Mouse (Mus musculus): ENCODE measurements at regions not wholly inside any gene's neighbourhood (a gene's known extent, or its start where the extent isn't known, plus 50 kb on each side); places are given as distances from the start of the nearest gene placed in this dataset.

DNA sequence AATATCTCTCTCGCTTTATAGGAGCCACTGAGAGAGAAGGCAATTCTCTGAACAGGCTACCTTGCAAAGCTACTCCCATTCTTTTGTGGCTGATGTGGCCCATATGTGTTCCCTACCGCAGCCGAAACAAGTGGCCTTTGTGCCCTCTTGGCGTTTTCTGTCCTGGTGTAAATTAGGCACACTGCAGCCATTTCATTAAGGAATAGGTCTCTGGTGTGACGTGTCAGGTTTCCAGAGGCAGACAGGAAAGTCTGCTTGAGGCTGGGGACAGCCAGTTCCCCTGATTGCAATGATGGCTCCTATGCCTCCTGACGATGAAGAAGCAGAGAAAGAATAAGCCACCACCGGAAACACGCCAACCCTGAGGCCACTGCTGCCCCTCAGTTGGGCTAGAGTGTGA lies 59.3 kb upstream of the Bcor start:
- WGBS: 73% methylated on average over 8 of the region's 8 CpGs

DNA sequence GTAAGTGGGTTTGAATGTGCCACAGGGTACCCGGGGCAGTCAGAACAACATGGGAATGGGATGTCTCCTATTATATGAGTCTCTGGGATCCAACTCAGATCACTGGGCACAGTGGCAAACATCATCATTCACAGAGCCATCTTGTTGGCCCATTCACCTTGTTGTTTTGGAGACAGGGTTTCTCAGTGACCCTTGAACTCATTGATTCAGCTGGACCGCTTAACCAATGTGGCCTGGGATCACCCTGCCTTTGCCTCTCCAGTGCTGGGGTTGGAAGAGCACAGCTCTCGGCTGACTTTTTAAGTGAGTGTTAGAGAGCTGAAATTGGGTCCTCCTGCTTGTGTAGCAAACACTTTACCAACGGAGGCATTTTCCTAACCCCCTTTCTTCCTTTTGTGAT lies 64.2 kb upstream of the Bcor start:
- Histone ChIP-seq H3K9ac (replicated peaks) (no peak overlapping the region), H3K4me2 (replicated peaks) (no peak overlapping the region), H3K27ac (no peak overlapping the region), H3K4me1 (replicated peaks) (peaks cover 10% of the 10 kb centered on the region; the same call in 1 of the 2 replicates), H3K36me3 (no peaks in the 10 kb centered on the region), H3K4me3 (replicated peaks) (no peak overlapping the region), H3K27me3 (0 out of 2 replicates have a peak, but pooled peaks cover 8% of the 10 kb centered on the region), H3K9me3 (no peaks in the 10 kb centered on the region)
- ATAC-seq: no peak
- 69% methylated on average over 4 of the region's 4 CpGs for WGBS

More for the DNA sequence above, 59.3 kb upstream of the Bcor start:
- Histone ChIP-seq H3K4me1 (replicated peaks) (no peaks in the 10 kb centered on the region), H3K9me3 (no peaks in the 10 kb centered on the region), H3K4me3 (replicated peaks) (no peak overlapping the region), H3K9ac (replicated peaks) (no peak overlapping the region), H3K27ac (no peak overlapping the region), H3K27me3 (no peaks in the 10 kb centered on the region), H3K4me2 (replicated peaks) (no peak overlapping the region), H3K36me3 (no peaks in the 10 kb centered on the region)
- ATAC-seq: no peak

DNA sequence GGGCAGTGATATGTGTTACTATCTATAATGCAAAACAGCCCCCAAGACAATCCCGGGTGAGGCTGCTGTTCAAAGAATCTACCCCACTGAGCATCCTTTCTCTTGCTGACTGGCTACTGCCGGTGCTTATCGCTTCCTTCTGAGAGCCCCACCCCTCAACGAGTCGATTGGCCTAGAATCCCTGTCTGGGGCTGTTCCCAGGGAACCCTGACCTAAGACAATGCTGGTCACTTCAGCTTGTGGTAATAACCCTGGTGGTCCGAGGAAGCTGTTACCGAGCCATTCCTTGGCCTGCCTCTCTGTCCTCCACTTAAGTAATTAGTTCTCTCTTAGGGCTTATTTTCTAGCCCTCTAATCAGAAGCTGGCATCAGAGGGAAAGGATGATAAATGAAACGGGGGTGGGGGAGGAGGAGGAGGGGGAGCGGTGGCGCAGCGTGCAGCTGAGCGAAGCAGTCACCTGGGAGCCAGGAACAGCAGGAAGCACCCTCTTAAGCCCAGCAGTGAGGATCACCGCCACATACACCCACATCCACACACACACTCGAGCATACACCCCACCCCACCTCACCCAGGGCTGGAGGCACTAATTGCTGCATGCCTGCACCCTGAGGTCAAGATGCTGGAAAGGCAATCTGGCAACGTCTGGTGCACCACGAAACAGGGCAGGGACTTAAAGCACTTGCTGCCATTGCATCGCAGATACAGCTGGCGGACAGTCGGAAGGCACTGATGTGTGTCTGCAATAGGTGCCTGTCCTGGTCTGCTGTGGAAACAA lies 65.1 kb upstream of the Bcor start:
- H3K36me3 ChIP-seq: no peaks in the 10 kb centered on the region
- H3K9me3 ChIP-seq: no peaks in the 10 kb centered on the region
- H3K4me2 ChIP-seq (replicated peaks): peak overlapping the region; percentile 42
- peak overlapping the region; percentile 44 for H3K27ac ChIP-seq
- H3K4me3 ChIP-seq (replicated peaks): 0 out of 2 replicates have a peak overlapping the region, but pooled peaks have one; percentile 6
- ATAC-seq: peak; percentile 71
- WGBS: 11% methylated on average over 17 of the region's 19 CpGs
- 0 out of 2 replicates have a peak, but pooled peaks cover 8% of the 10 kb centered on the region for H3K27me3 ChIP-seq
- peak overlapping the region; percentile 23; the same call in 1 of the 2 replicates for H3K9ac ChIP-seq (replicated peaks)
- peaks cover 10% of the 10 kb centered on the region; the same call in 1 of the 2 replicates for H3K4me1 ChIP-seq (replicated peaks)

DNA sequence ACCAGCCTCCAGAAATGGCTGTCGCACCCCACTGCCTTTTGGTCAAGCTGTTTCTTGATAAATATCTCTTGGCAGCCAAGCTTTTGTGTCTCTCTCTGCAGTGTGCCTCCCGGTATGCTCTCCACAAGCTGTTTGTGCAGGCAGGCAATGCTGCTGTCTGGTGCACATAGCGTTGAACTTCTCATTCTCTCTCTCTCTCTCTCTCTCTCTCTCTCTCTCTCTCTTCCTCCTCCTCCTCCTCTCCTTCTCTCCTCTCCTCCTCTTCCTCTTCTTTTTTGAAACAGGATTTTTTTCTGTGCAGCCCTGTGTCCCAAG lies 65.7 kb upstream of the Bcor start:
- H3K27ac ChIP-seq: peak overlapping the region; percentile 44; the same call in 1 of the 2 replicates
- no peak overlapping the region for H3K4me3 ChIP-seq (replicated peaks)

DNA sequence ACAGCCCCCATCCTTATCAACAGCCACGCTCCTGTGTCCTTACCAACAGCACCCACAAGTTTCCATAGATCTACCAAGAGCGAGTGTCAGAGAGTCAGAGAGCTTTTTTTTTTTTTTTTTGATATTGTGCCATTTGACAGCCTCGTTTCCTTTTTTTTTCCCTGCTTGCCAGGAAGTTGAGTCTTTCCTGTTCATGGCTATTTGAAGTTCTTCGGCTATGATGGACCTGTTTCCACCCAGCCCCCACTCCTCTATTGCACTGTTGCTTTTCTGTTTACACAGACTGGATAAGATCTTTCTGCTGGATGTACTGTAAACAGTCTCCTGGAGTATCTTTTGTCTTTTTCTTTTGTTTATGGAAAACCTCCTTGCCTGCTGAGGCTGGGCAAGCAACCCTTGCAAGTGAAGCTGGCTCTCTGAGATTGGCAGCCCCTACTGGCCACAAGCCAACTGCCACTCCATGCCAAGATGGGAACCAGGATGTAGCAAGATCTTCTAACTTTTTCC lies 80.4 kb upstream of the Bcor start:
- no peak overlapping the region for H3K27ac ChIP-seq
- H3K4me2 ChIP-seq (replicated peaks): no peak overlapping the region
- H3K4me1 ChIP-seq (replicated peaks): no peaks in the 10 kb centered on the region
- no peaks in the 10 kb centered on the region for H3K9me3 ChIP-seq
- H3K9ac ChIP-seq (replicated peaks): no peak overlapping the region
- no peak for ATAC-seq
- H3K4me3 ChIP-seq (replicated peaks): no peak overlapping the region
- no peaks in the 10 kb centered on the region for H3K27me3 ChIP-seq
- no peaks in the 10 kb centered on the region for H3K36me3 ChIP-seq
- 70% methylated on average over 4 of the region's 4 CpGs for WGBS

More for the DNA sequence above, 65.7 kb upstream of the Bcor start:
- Histone ChIP-seq H3K4me2 (replicated peaks) (peak overlapping the region; percentile 42), H3K9me3 (no peaks in the 10 kb centered on the region), H3K4me1 (replicated peaks) (peaks cover 10% of the 10 kb centered on the region; the same call in 1 of the 2 replicates), H3K9ac (replicated peaks) (0 out of 2 replicates have a peak overlapping the region, but pooled peaks have one; percentile 23), H3K36me3 (no peaks in the 10 kb centered on the region), H3K27me3 (0 out of 2 replicates have a peak, but pooled peaks cover 8% of the 10 kb centered on the region)
- ATAC-seq: no peak
- WGBS: 20% methylated on average over 3 of the region's 3 CpGs

DNA sequence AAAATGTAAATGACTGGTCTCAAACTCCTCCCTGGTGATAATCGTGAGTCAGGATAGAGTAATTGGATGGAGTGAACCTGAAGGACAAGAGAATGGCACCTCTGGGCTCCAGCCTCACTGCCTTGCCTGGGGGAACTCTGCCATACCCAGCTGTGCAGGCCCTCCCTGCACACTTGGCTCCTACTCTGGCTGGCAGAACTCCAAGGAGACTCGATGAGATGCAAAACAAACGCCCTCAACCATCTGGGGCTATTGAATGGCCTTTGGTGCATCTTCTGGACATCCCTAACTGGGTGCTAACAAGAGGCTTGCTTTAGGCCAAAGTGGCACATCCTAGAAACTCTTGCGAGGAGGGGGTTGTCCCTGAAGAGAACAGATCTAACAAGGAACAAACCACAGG lies 81.6 kb upstream of the Bcor start:
- Histone ChIP-seq H3K4me3 (replicated peaks) (no peak overlapping the region), H3K27me3 (no peaks in the 10 kb centered on the region), H3K9ac (replicated peaks) (no peak overlapping the region), H3K4me2 (replicated peaks) (no peak overlapping the region), H3K27ac (no peak overlapping the region), H3K4me1 (replicated peaks) (no peaks in the 10 kb centered on the region), H3K36me3 (no peaks in the 10 kb centered on the region), H3K9me3 (no peaks in the 10 kb centered on the region)
- 68% methylated on average over 4 of the region's 4 CpGs for WGBS
- no peak for ATAC-seq

DNA sequence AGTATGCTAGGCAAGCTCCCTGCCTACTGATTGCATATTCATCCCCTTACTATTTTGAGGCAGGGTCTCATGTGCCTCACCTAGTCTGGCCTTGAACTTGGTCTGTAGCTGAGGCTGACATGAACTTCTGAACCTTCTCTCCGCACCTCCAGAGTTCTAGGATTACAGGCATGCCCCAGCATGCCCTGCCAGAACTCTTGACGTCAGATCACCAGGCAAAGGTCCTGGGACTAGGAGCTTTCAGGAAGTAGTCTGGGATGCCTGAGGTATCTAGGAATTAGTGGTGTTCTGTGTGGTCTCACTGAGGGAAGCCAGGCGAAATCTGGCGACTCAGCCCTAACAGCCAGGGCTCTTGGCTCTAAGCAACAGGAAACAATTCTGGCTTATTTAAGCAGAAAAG lies 88.9 kb upstream of the Bcor start:
- no peak overlapping the region for H3K9ac ChIP-seq (replicated peaks)
- no peak for ATAC-seq
- WGBS: 82% methylated on average over 4 of the region's 4 CpGs

DNA sequence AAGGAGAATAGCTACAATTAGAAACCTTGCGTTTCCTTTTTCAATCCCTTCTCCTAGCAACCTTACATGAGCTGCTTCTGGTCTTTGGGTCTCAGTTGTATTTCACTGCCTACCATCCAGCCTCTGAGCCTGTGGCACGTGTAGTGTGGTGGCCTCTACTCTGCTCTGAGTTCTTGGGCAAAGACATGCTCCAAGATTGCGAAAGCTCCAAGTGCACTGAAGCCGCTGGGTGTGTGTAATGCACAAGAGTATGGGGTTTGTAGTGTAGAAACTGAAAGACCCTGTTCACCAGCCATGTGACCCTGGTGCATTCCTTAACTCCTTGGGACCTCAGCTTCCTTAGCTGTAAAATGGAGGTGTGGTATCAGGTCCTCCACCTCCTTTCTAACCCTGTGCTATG lies 89.8 kb upstream of the Bcor start:
- Histone ChIP-seq H3K4me3 (replicated peaks) (no peak overlapping the region), H3K27ac (no peak overlapping the region), H3K36me3 (no peaks in the 10 kb centered on the region), H3K9ac (replicated peaks) (no peak overlapping the region), H3K27me3 (no peaks in the 10 kb centered on the region), H3K4me1 (replicated peaks) (no peaks in the 10 kb centered on the region), H3K4me2 (replicated peaks) (no peak overlapping the region), H3K9me3 (no peaks in the 10 kb centered on the region)
- WGBS: 84% methylated on average over 4 of the region's 4 CpGs
- no peak for ATAC-seq

More for the DNA sequence above, 88.9 kb upstream of the Bcor start:
- Histone ChIP-seq H3K27ac (no peak overlapping the region), H3K27me3 (no peaks in the 10 kb centered on the region), H3K4me1 (replicated peaks) (no peaks in the 10 kb centered on the region), H3K4me3 (replicated peaks) (no peak overlapping the region), H3K9me3 (no peaks in the 10 kb centered on the region), H3K4me2 (replicated peaks) (no peak overlapping the region), H3K36me3 (no peaks in the 10 kb centered on the region)

DNA sequence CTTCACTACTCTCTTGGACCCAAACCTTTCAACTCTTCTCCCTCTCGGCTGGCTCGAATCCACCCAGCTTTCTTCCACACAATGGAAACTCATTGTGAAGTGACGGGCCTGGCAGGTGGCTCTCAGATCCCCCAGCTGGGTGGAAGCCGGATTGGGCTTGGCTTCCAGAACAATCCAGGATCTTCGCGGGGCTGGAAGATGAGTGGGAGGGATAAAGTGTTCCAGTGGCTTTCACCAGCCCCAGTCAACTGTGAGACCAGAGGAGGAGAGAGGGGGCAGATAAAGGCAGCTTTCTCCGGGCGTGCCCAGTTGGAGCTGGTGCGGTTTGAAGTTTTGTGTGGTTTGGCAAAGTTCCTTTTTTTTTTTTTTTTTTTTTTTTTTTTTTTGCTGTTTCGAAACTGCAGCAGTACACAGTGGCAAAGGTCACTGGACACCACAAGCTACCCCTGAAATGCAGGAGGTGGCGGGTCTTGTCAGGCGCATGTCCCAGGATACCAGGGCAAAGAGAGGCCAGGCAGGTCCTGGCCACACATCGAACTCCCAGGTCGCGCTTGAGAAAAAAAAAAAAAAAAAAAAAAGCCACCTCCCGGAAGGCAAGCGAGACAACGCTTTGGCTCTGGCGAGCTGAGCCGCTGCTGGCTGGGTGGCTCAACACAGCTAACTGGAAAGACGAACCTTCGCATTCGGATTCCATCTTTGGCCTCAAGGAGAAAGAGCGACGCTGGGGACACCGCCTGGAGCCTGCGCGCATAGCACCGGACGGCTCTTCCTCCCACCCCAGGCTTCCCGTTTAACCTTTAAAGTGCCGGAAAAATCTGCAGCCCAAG lies 91.9 kb upstream of the Bcor start:
- ATAC-seq: peak; percentile 87
- Histone ChIP-seq H3K9ac (replicated peaks) (no peak overlapping the region), H3K4me1 (replicated peaks) (no peaks in the 10 kb centered on the region), H3K4me2 (replicated peaks) (peak overlapping the region; percentile 55), H3K9me3 (no peaks in the 10 kb centered on the region), H3K4me3 (replicated peaks) (peak overlapping the region; percentile 31), H3K27me3 (no peaks in the 10 kb centered on the region), H3K27ac (no peak overlapping the region), H3K36me3 (no peaks in the 10 kb centered on the region)
- 14% methylated on average over 31 of the region's 32 CpGs for WGBS

DNA sequence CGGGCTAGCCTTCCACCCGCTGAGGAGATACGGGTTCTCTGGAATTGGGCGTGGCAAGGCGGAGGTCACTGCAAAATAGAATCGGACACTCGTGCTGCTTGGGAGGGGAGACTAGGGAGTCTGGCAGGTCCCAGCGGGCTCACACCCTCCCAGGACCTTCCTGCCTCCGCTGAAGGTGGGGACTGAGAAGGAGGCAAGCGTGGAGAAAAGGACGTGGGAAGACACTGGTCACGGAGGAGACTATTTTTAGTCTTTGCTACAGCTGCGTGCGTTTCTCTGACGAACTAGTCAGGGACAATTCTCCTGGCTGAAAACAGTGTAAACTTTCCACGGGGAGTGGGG lies 92.5 kb upstream of the Bcor start:
- peak overlapping the region; percentile 55 for H3K4me2 ChIP-seq (replicated peaks)
- no peaks in the 10 kb centered on the region for H3K36me3 ChIP-seq
- H3K27me3 ChIP-seq: no peaks in the 10 kb centered on the region
- no peak overlapping the region for H3K27ac ChIP-seq
- WGBS: 15% methylated on average over 16 of the region's 16 CpGs
- H3K9ac ChIP-seq (replicated peaks): no peak overlapping the region
- peak overlapping the region; percentile 31 for H3K4me3 ChIP-seq (replicated peaks)
- no peaks in the 10 kb centered on the region for H3K9me3 ChIP-seq
- peak; percentile 60; the same call in 1 of the 2 replicates for ATAC-seq
- H3K4me1 ChIP-seq (replicated peaks): no peaks in the 10 kb centered on the region

DNA sequence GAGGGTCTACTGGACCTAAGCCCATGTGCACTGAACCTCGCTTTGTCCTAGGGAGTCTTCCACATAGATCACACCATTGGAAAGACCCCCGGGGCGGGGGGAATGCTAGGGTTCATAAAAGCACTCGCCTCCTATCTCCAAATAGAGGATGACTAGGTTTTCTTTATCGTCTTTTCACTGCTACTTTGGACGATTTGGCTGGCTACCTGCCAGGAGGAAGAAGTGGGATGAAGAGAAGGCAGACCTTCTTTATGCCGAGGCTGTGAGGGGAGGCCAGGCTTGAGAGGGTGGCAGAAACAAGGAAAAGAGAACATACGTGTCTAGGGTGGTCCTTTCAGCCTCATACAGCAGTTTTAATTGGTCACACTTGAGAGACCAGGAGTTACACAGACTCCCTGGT lies 96.6 kb upstream of the Bcor start:
- H3K4me3 ChIP-seq (replicated peaks): no peak overlapping the region

DNA sequence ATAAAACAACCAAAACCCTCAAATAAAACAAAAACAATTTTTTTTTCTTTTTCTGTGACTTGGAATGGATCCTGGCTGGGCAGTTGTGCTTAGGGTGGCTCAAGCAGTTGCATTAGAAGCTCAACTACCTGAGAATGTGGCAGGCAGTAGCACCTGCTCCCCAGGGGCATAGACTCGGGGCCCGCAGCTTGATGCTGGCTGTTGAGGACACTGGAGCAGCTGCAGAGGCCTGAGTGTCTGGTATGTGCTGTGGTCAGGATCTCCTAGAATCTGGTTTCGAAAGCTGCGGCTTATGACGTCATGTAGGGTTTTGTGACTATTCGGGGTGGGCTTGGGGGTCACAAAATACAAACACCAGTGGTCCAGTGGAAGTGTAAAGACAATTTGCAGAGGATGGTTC lies 103.7 kb upstream of the Bcor start:
- Histone ChIP-seq H3K4me2 (replicated peaks) (no peak overlapping the region), H3K9me3 (0 out of 2 replicates have a peak, but pooled peaks cover 2% of the 10 kb centered on the region), H3K27ac (no peak overlapping the region), H3K4me1 (replicated peaks) (0 out of 2 replicates have a peak, but pooled peaks cover 4% of the 10 kb centered on the region), H3K4me3 (replicated peaks) (no peak overlapping the region), H3K36me3 (no peaks in the 10 kb centered on the region), H3K27me3 (no peaks in the 10 kb centered on the region), H3K9ac (replicated peaks) (no peak overlapping the region)
- WGBS: 80% methylated on average over 6 of the region's 6 CpGs
- no peak for ATAC-seq

More for the DNA sequence above, 96.6 kb upstream of the Bcor start:
- 76% methylated on average over 8 of the region's 8 CpGs for WGBS
- Histone ChIP-seq H3K36me3 (no peaks in the 10 kb centered on the region), H3K27ac (no peak overlapping the region), H3K27me3 (no peaks in the 10 kb centered on the region), H3K9ac (replicated peaks) (no peak overlapping the region), H3K4me1 (replicated peaks) (no peaks in the 10 kb centered on the region), H3K9me3 (no peaks in the 10 kb centered on the region), H3K4me2 (replicated peaks) (no peak overlapping the region)
- no peak for ATAC-seq

All from midbrain, embryonic 13.5 days (tissue).